Mouse (Mus musculus) MEL (cell line): ENCODE measurements around the gene Gm9999. TPM values are rescaled to one million over a fixed set of nuclear protein-coding genes. Genes with fewer than 3 reads are reported as not detected.

Source experiments
- DNase-seq: peaks from one replicate; pipeline ENCODE4 v3.0.0; 2011; ENCODE audit warnings: low read depth, low spot score
- H3K27ac ChIP-seq: 2 replicates; pipeline ENCODE4 v1.5.1; 2012; ENCODE audit warnings: low read depth, mild to moderate bottlenecking, control low read depth, low read length, moderate library complexity; ENCODE audit not compliant: control insufficient read depth
- H3K27me3 ChIP-seq, 2 experiments: fragments of 150-350 bp in 1 of 2; sonication (generic) in 1 of 2; 2 replicates each; pipeline ENCODE4 v1.6.1; 2012; ENCODE audit warnings: low read length in 2 of 2, mild to moderate bottlenecking in 2 of 2, improper control_type of control experiment in 1 of 2, moderate library complexity in 1 of 2; ENCODE audit not compliant: insufficient read depth in 2 of 2, control insufficient read depth in 1 of 2
- H3K36me3 ChIP-seq, 2 experiments: 2 replicates each; pipeline ENCODE4 v1.6.1; 2012 to 2014; ENCODE audit warnings: low read length in 2 of 2, improper control_type of control experiment in 1 of 2, inconsistent platforms in 1 of 2, mild to moderate bottlenecking in 1 of 2; ENCODE audit not compliant: insufficient read depth in 2 of 2, control insufficient read depth in 1 of 2
- H3K4me1 ChIP-seq, 2 experiments: fragments of 150-350 bp in 1 of 2; sonication (generic) in 1 of 2; 2 replicates each; pipeline ENCODE4 v1.6.1; 2012; ENCODE audit warnings: low read length in 2 of 2, improper control_type of control experiment in 1 of 2, mild to moderate bottlenecking in 1 of 2; ENCODE audit not compliant: insufficient read depth in 2 of 2, control insufficient read depth in 1 of 2
- H3K4me3 ChIP-seq, 2 experiments: fragments of 150-350 bp in 1 of 2; sonication (generic) in 1 of 2; 2 replicates each; pipeline ENCODE4 v1.5.1; 2012; ENCODE audit warnings: low read depth in 2 of 2, low read length in 2 of 2, mild to moderate bottlenecking in 2 of 2, moderate library complexity in 2 of 2, control low read depth in 1 of 2, improper control_type of control experiment in 1 of 2; ENCODE audit not compliant: control insufficient read depth in 1 of 2, insufficient read depth in 1 of 2
- H3K79me2 ChIP-seq: 2 replicates; pipeline ENCODE4 v1.6.1; 2012; ENCODE audit warnings: mild to moderate bottlenecking, low read length, moderate library complexity; ENCODE audit not compliant: control insufficient read depth, poor library complexity, insufficient read depth
- H3K9ac ChIP-seq: 2 replicates; pipeline ENCODE4 v1.6.1; 2012; ENCODE audit warnings: low read depth, mild to moderate bottlenecking, control low read depth, low read length, moderate library complexity; ENCODE audit not compliant: control insufficient read depth, poor library complexity, severe bottlenecking
- H3K9me3 ChIP-seq: fragments of 150-350 bp; sonication (generic); replicated peaks from 2 replicates; pipeline ENCODE4 v1.6.1; 2012; ENCODE audit warnings: mild to moderate bottlenecking, low read length, improper control_type of control experiment, moderate library complexity; ENCODE audit not compliant: insufficient read depth
- BHLHE40 ChIP-seq: IDR thresholded peaks from 2 replicates; pipeline ENCODE4 v1.6.1; 2012; ENCODE audit warnings: low read depth, mild to moderate bottlenecking, inconsistent platforms, low read length, improper control_type of control experiment, borderline replicate concordance
- CHD1 ChIP-seq: IDR thresholded peaks from 2 replicates; pipeline ENCODE4 v1.6.1; 2012; ENCODE audit warnings: low read depth, mild to moderate bottlenecking, inconsistent platforms, low read length, improper control_type of control experiment
- CHD2 ChIP-seq: IDR thresholded peaks from 2 replicates; pipeline ENCODE4 v1.6.1; 2011; ENCODE audit warnings: low read length, improper control_type of control experiment
- E2F4 ChIP-seq: IDR thresholded peaks from 2 replicates; pipeline ENCODE4 v1.6.1; 2011; ENCODE audit warnings: low read depth, low read length, improper control_type of control experiment, borderline replicate concordance
- ELF1 ChIP-seq: IDR thresholded peaks from 2 replicates; pipeline ENCODE4 v1.6.1; 2014; ENCODE audit warnings: low read depth, mild to moderate bottlenecking, inconsistent platforms, low read length, improper control_type of control experiment, moderate library complexity
- EP300 ChIP-seq, 2 experiments: IDR thresholded peaks; 2 replicates each; pipeline ENCODE4 v1.6.1; 2011; ENCODE audit warnings: improper control_type of control experiment in 2 of 2, low read length in 2 of 2, low read depth in 1 of 2, mild to moderate bottlenecking in 1 of 2
- ETS1 ChIP-seq: IDR thresholded peaks from 2 replicates; pipeline ENCODE4 v1.6.1; 2012; ENCODE audit warnings: low read depth, mild to moderate bottlenecking, inconsistent platforms, low read length, improper control_type of control experiment, moderate library complexity
- JUND ChIP-seq: IDR thresholded peaks from 2 replicates; pipeline ENCODE4 v1.6.1; 2011; ENCODE audit warnings: low read depth, mild to moderate bottlenecking, improper control_type of control experiment, low read length
- KAT2A ChIP-seq: conservative IDR thresholded peaks from 2 replicates; pipeline ENCODE4 v1.6.1; 2012; ENCODE audit warnings: low read depth, low read length, improper control_type of control experiment, inconsistent platforms
- MAFK ChIP-seq: IDR thresholded peaks from 2 replicates; pipeline ENCODE4 v1.6.1; 2011; ENCODE audit warnings: low read depth, mild to moderate bottlenecking, low read length, improper control_type of control experiment, borderline replicate concordance
- MXI1 ChIP-seq: IDR thresholded peaks from 2 replicates; pipeline ENCODE4 v1.6.1; 2011; ENCODE audit warnings: mild to moderate bottlenecking, low read depth, low read length, improper control_type of control experiment
- MYB ChIP-seq: IDR thresholded peaks from 2 replicates; pipeline ENCODE4 v1.6.1; 2011; ENCODE audit warnings: mild to moderate bottlenecking, low read depth, low read length, improper control_type of control experiment
- MYC ChIP-seq: IDR thresholded peaks from 2 replicates; pipeline ENCODE4 v1.6.1; 2011; ENCODE audit warnings: low read depth, mild to moderate bottlenecking, low read length, improper control_type of control experiment, moderate library complexity
- NELFE ChIP-seq: IDR thresholded peaks from 2 replicates; pipeline ENCODE4 v1.6.1; 2011; ENCODE audit warnings: low read depth, low read length, improper control_type of control experiment
- NRF1 ChIP-seq: IDR thresholded peaks from 2 replicates; pipeline ENCODE4 v1.6.1; 2014; ENCODE audit warnings: low read depth, mild to moderate bottlenecking, inconsistent platforms, low read length, improper control_type of control experiment, moderate library complexity; ENCODE audit not compliant: poor library complexity, insufficient read depth, severe bottlenecking
- POLR2A ChIP-seq, 2 experiments: IDR thresholded peaks; 2 replicates each; pipeline ENCODE4 v1.6.1; 2011 to 2012; ENCODE audit warnings: low read length in 2 of 2, mild to moderate bottlenecking in 2 of 2, control low read depth in 1 of 2, improper control_type of control experiment in 1 of 2, low read depth in 1 of 2, moderate library complexity in 1 of 2; ENCODE audit not compliant: control insufficient read depth in 1 of 2, insufficient read depth in 1 of 2, poor library complexity in 1 of 2
- RAD21 ChIP-seq: IDR thresholded peaks from 2 replicates; pipeline ENCODE4 v1.6.1; 2011; ENCODE audit warnings: mild to moderate bottlenecking, low read depth, low read length, improper control_type of control experiment
- RCOR1 ChIP-seq: IDR thresholded peaks from 2 replicates; pipeline ENCODE4 v1.6.1; 2012; ENCODE audit warnings: low read depth, mild to moderate bottlenecking, inconsistent platforms, low read length, improper control_type of control experiment
- SIN3A ChIP-seq: IDR thresholded peaks from 2 replicates; pipeline ENCODE4 v1.6.1; 2012; ENCODE audit warnings: low read length, improper control_type of control experiment, inconsistent platforms
- SMC3 ChIP-seq: IDR thresholded peaks from 2 replicates; pipeline ENCODE4 v1.6.1; 2011; ENCODE audit warnings: low read depth, low read length, improper control_type of control experiment
- TBP ChIP-seq: IDR thresholded peaks from 2 replicates; pipeline ENCODE4 v1.8.0; 2011; ENCODE audit warnings: low read depth, low read length, improper control_type of control experiment
- UBTF ChIP-seq: IDR thresholded peaks from 2 replicates; pipeline ENCODE4 v1.6.1; 2012; ENCODE audit warnings: low read depth, mild to moderate bottlenecking, inconsistent platforms, low read length, improper control_type of control experiment, moderate library complexity, borderline replicate concordance; ENCODE audit not compliant: insufficient read depth
- USF1 ChIP-seq: IDR thresholded peaks from 2 replicates; pipeline ENCODE4 v1.6.1; 2014; ENCODE audit warnings: low read depth, mild to moderate bottlenecking, inconsistent platforms, low read length, improper control_type of control experiment, moderate library complexity
- ZC3H11A ChIP-seq: IDR thresholded peaks from 2 replicates; pipeline ENCODE4 v1.6.1; 2012; ENCODE audit warnings: low read depth, mild to moderate bottlenecking, inconsistent platforms, low read length, improper control_type of control experiment
- ZMIZ1 ChIP-seq: IDR thresholded peaks from 2 replicates; pipeline ENCODE4 v1.6.1; 2012; ENCODE audit warnings: low read depth, mild to moderate bottlenecking, inconsistent platforms, low read length, improper control_type of control experiment, moderate library complexity
- ZNF384 ChIP-seq: IDR thresholded peaks from 2 replicates; pipeline ENCODE4 v1.6.1; 2012; ENCODE audit warnings: low read depth, mild to moderate bottlenecking, inconsistent platforms, low read length, improper control_type of control experiment
- polyA plus RNA-seq, 2 experiments: library from polyadenylated mRNA; stranded (reverse) in 1 of 2; unstranded in 1 of 2; fragments of >175 nt in 1 of 2; fragments of >200 nt in 1 of 2; gene quantifications; 2 replicates each; pipeline versions ENCODE4 v1.2.1 to v1.2.4; 2012; ENCODE audit warnings: low replicate concordance in 2 of 2, low read depth in 1 of 2; ENCODE audit not compliant: insufficient read length in 2 of 2, insufficient read depth in 1 of 2, missing spikeins in 1 of 2
- total RNA-seq: library from RNA; depleted of rRNA; stranded (reverse); fragments of 300-350 nt; gene quantifications from 2 replicates; pipeline ENCODE4 v1.2.3, GENCODE M21; 2012

Gene Gm9999
- total and polyA plus RNA-seq, 3 experiments = not detected

DNA sequence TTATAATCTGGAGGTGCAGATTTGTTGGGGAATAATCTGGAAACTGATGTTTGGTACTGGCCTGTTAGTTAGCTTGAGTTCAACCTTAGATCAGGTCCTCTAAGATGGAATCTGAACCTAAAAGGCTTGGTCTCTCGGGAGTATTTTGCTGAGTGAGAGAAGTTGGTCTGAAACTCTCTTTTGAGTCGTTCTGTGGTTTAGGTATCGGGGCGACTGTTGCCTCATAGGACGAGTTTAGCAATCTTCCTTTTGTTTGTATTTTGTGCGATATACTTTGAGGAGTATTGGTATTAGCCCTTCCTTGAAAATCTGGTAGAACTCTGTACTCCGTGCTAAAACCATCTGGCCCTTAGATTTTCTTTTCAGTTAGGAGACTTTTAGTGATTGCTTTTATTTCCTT, 19.3 kb upstream of the Gm9999 start:
- Histone ChIP-seq H3K27me3 (no peaks in the 10 kb centered on the region), H3K27ac (no peak overlapping the region), H3K36me3 (peaks cover 0 to 22% of the 10 kb centered on the region in 2 experiments; a peak in 2 of 4 replicates), H3K79me2 (no peaks in the 10 kb centered on the region), H3K9me3 (no peaks in the 10 kb centered on the region), H3K4me1 (peaks cover 17 to 22% of the 10 kb centered on the region in 2 experiments), H3K4me3 (peak overlapping the region; percentile 49 to 56), H3K9ac (peak overlapping the region; percentile 67)
- TF ChIP-seq ZMIZ1 (no peak), ZNF384 (no peak), NELFE (0 out of 2 replicates have a peak, but pooled peaks have one; percentile 21), SMC3 (0 out of 2 replicates have a peak, but pooled peaks have one; percentile 6), KAT2A (no peak), NRF1 (no peak)
- DNase-seq = peak; percentile 23

DNA sequence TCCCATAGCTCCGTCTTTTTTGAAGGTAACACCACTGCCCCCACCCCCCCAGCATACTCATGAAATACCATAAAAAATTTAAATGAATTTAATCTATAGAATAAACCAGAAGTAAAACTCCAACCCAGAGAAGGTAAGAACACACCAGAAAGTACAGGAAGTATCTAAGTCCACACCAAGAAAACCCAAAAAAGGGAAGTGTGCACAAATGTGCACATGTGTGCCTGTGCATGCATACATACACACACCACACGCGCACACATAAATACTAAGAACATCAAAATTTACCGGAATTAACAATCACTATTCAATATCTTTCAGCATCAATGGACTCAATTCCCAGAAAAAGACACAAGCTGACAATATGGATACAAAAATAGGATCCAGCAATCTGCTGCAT, 13.5 kb upstream of the Gm9999 start:
- no peak overlapping the region for H3K9ac ChIP-seq
- no peaks in the 10 kb centered on the region for H3K79me2 ChIP-seq
- peaks cover 0 to 3% of the 10 kb centered on the region in 2 experiments; a peak in 1 of 4 replicates for H3K36me3 ChIP-seq
- peak; percentile 19 for DNase-seq
- H3K27ac ChIP-seq = no peak overlapping the region
- H3K9me3 ChIP-seq = no peaks in the 10 kb centered on the region
- H3K4me3 ChIP-seq = no peak overlapping the region
- H3K4me1 ChIP-seq = peaks cover 0 to 6% of the 10 kb centered on the region in 2 experiments; a peak in 2 of 4 replicates
- no peak for TF ChIP-seq RCOR1
- TF ChIP-seq NELFE = no peak
- no peak for TF ChIP-seq CHD2
- TF ChIP-seq MYB = no peak
- TF ChIP-seq ZC3H11A = no peak
- TF ChIP-seq BHLHE40 = no peak
- TF ChIP-seq CHD1 = no peak
- TF ChIP-seq, all 39 proteins: peak for 0
- peaks cover 0 to 3% of the 10 kb centered on the region in 2 experiments; a peak in 1 of 4 replicates for H3K27me3 ChIP-seq

DNA sequence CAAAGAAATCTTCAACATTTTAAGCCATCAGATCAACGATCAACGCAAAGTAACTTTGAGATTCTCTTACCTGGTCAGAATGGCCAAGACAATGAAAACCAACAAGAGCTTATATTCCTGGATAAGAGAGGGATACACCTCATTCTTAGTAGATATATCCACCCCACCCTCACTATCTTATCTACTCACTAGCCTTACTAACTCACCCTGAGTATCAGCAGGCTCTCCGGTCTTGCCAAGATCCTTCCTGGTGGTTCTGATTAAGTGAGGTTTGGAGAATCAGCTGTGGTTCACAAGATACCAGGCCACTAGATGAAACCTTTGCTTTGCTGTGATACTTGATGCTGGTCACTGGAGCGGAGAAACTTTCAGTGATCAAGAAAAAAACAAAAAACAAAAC, 8.7 kb upstream of the Gm9999 start:
- H3K4me3 ChIP-seq = no peak overlapping the region
- peaks cover 0 to 3% of the 10 kb centered on the region in 2 experiments; a peak in 1 of 4 replicates for H3K36me3 ChIP-seq
- H3K9me3 ChIP-seq = no peaks in the 10 kb centered on the region
- peaks cover 0 to 10% of the 10 kb centered on the region in 2 experiments; a peak in 2 of 4 replicates for H3K27me3 ChIP-seq
- H3K27ac ChIP-seq = no peak overlapping the region
- peaks cover 0 to 6% of the 10 kb centered on the region in 2 experiments; a peak in 2 of 4 replicates for H3K4me1 ChIP-seq
- H3K79me2 ChIP-seq = no peaks in the 10 kb centered on the region
- no peak overlapping the region for H3K9ac ChIP-seq
- no peak for DNase-seq
- TF ChIP-seq BHLHE40 (no peak), MAFK (no peak), RAD21 (no peak), MXI1 (no peak), ELF1 (no peak), MYB (no peak), ZNF384 (no peak), POLR2A (IDR thresholded peaks at IDR 0.05; ENCODE audit: control insufficient read depth in 1 of 2, insufficient read depth in 1 of 2, low read depth in 1 of 2, low read length in 2 of 2, poor library complexity in 1 of 2) (no peak), SIN3A (no peak), JUND (no peak), ZMIZ1 (no peak), TBP (no peak), ETS1 (0 out of 2 replicates have a peak, but pooled peaks have one; percentile 40), USF1 (no peak), E2F4 (no peak), EP300 (IDR thresholded peaks at IDR 0.05; ENCODE audit: low read depth in 1 of 2, low read length in 2 of 2) (peak; percentile 17 to 40; a peak in 1 of 4 replicates), UBTF (no peak), NELFE (no peak), MYC (no peak)
